Mouse (Mus musculus): ENCODE results near the gene Myt1l.

GRCm38 (mm10) chr12:29849936-29850335 lies 321.8 kb downstream of the Myt1l start:
- TF ChIP-seq POLR2A (IDR thresholded peaks at IDR 0.05; ENCODE audit: extremely low read depth, insufficient read depth, low read length) = no peak
- TF ChIP-seq CTCF (IDR thresholded peaks at IDR 0.05; ENCODE audit: low read depth, low read length) = no peak

Measured in liver, adult 2 months (tissue).